Mouse (Mus musculus): Measurements from ENCODE around the gene Xirp2. TPM values are rescaled to one million over a fixed set of nuclear protein-coding genes. Genes with fewer than 3 reads are reported as not detected.
"Not testable (repeated sequence)": the region's sequence is repeated elsewhere in the genome, so short reads cannot be mapped to it uniquely, and the experiment has no call there.

The Xirp2 gene
- polyA plus RNA-seq, 1 experiment, result not detected

DNA sequence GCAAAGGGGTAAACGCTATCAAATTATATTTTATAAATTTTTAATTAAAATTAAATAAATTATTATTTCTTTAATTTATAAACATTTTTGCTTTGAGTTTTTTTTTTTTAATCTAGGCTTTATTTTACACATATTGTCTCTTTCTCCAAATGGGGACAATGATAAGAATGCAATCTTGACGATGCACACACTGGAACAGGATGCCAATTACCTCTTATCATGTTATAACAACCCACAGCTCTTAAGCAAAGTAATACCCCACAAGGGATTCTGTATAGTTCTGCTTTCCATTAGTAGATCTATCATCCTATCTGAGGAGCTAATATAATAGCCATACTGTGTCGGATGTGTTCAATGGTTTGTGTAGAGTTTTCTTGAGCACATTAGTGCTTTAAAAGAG, 15.1 kb downstream of the Xirp2 start:
- Histone ChIP-seq H3K27me3 (ENCODE audit: control insufficient read depth, insufficient read depth, low read length) (no peaks in the 10 kb centered on the region), H3K4me3 (ENCODE audit: control insufficient read depth, low read depth, low read length) (no peak overlapping the region), H3K36me3 (ENCODE audit: control insufficient read depth, insufficient read depth, low read length) (no peaks in the 10 kb centered on the region), H3K4me1 (ENCODE audit: control insufficient read depth, insufficient read depth, low read length) (no peaks in the 10 kb centered on the region), H3K27ac (ENCODE audit: control insufficient read depth, insufficient read depth, low read depth, low read length) (no peak overlapping the region)
- TF ChIP-seq CTCF (IDR thresholded peaks at IDR 0.05; ENCODE audit: control insufficient read depth, insufficient read depth, insufficient replicate concordance, low read depth, low read length) (no peak), POLR2A (IDR thresholded peaks at IDR 0.05; ENCODE audit: control insufficient read depth, low read depth, low read length) (no peak)

DNA sequence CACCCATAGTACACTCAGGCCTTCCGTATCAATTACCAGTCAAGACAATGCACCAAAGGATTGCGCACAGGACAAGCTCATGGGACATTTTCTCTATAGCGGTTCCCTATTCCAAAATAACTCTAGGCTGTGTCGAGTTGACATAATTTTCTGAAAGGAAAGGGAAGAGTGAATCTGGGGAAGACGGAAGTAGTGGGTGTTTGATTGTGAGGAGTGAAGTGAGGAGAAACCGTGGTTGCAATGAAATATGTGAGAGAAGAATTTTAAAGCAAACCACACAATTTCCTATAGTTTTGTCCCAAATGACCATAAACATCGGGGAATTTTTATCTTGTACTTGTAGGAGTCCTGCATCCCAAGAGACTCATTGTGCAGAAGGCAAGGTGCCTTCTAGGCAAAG, 21.2 kb downstream of the Xirp2 start:
- H3K27ac ChIP-seq (ENCODE audit: control insufficient read depth, insufficient read depth, low read depth, low read length), result no peak overlapping the region
- H3K4me3 ChIP-seq (ENCODE audit: control insufficient read depth, low read depth, low read length), result no peak overlapping the region
- no peaks in the 10 kb centered on the region for H3K27me3 ChIP-seq (ENCODE audit: control insufficient read depth, insufficient read depth, low read length)
- H3K4me1 ChIP-seq (ENCODE audit: control insufficient read depth, insufficient read depth, low read length), result no peaks in the 10 kb centered on the region
- H3K36me3 ChIP-seq (ENCODE audit: control insufficient read depth, insufficient read depth, low read length), result no peaks in the 10 kb centered on the region
- no peak for TF ChIP-seq POLR2A (IDR thresholded peaks at IDR 0.05; ENCODE audit: control insufficient read depth, low read depth, low read length)
- no peak for TF ChIP-seq CTCF (IDR thresholded peaks at IDR 0.05; ENCODE audit: control insufficient read depth, insufficient read depth, insufficient replicate concordance, low read depth, low read length)

- H3K36me3 ChIP-seq (ENCODE audit: control insufficient read depth, insufficient read depth, low read length); H3K4me3 ChIP-seq (ENCODE audit: control insufficient read depth, low read depth, low read length); H3K27me3 ChIP-seq (ENCODE audit: control insufficient read depth, insufficient read depth, low read length); H3K27ac ChIP-seq (ENCODE audit: control insufficient read depth, insufficient read depth, low read depth, low read length); H3K4me1 ChIP-seq (ENCODE audit: control insufficient read depth, insufficient read depth, low read length): not testable (repeated sequence)
Measured at GRCm38 (mm10) chr2:67470030-67470429, 24.2 kb downstream of the Xirp2 start.

DNA sequence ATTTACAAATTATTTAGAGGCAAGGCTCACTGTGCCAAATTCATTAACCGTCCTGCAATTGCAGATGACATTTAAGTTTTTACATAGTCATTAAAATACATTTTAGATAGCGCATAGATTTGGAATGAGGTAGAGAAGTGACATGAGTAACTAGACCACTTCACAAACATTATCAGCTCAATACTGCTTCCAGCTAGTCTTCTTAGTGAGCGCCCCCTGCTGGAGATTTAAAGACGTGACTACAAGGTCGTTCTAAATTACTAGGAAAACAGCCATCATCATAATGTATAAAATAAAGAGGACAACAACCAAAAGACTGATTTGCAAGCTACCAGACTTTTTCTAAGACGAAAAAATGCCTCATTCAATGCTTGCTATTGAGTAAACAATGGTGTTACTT, 32.0 kb downstream of the Xirp2 start:
- Histone ChIP-seq H3K4me3 (ENCODE audit: control insufficient read depth, low read depth, low read length) (no peak overlapping the region), H3K27me3 (ENCODE audit: control insufficient read depth, insufficient read depth, low read length) (no peaks in the 10 kb centered on the region), H3K4me1 (ENCODE audit: control insufficient read depth, insufficient read depth, low read length) (no peaks in the 10 kb centered on the region), H3K36me3 (ENCODE audit: control insufficient read depth, insufficient read depth, low read length) (no peaks in the 10 kb centered on the region), H3K27ac (ENCODE audit: control insufficient read depth, insufficient read depth, low read depth, low read length) (no peak overlapping the region)
- TF ChIP-seq CTCF (IDR thresholded peaks at IDR 0.05; ENCODE audit: control insufficient read depth, insufficient read depth, insufficient replicate concordance, low read depth, low read length) (no peak), POLR2A (IDR thresholded peaks at IDR 0.05; ENCODE audit: control insufficient read depth, low read depth, low read length) (no peak)

DNA sequence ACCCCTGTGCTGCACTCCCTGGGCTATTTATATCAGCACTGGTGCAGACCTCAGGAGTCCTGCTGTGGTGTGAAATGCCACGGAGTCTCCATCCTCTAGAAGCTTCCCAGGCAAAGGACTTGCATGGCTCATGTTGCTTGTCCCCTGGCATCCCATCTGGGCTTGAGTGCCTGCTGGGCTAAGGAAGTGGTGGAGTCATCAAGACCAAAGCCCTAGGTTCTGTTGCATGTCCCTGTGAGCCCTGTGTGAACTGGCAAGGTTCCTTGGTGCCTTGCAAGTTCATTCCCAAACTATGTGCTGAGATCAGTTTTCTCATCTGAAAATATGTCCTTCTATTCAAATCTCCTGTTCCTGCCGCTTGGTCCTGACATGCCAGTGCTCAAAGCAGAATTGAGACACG, 35.2 kb downstream of the Xirp2 start:
- Histone ChIP-seq H3K27me3 (ENCODE audit: control insufficient read depth, insufficient read depth, low read length) (no peaks in the 10 kb centered on the region), H3K36me3 (ENCODE audit: control insufficient read depth, insufficient read depth, low read length) (no peaks in the 10 kb centered on the region), H3K27ac (ENCODE audit: control insufficient read depth, insufficient read depth, low read depth, low read length) (no peak overlapping the region), H3K4me1 (ENCODE audit: control insufficient read depth, insufficient read depth, low read length) (no peaks in the 10 kb centered on the region), H3K4me3 (ENCODE audit: control insufficient read depth, low read depth, low read length) (no peak overlapping the region)
- no peak for TF ChIP-seq POLR2A (IDR thresholded peaks at IDR 0.05; ENCODE audit: control insufficient read depth, low read depth, low read length)
- TF ChIP-seq CTCF (IDR thresholded peaks at IDR 0.05; ENCODE audit: control insufficient read depth, insufficient read depth, insufficient replicate concordance, low read depth, low read length), result no peak

GRCm38 (mm10) chr2:67486721-67487120, 40.9 kb downstream of the Xirp2 start:
- Histone ChIP-seq H3K27ac (ENCODE audit: control insufficient read depth, insufficient read depth, low read depth, low read length) (no peak overlapping the region), H3K4me1 (ENCODE audit: control insufficient read depth, insufficient read depth, low read length) (no peaks in the 10 kb centered on the region), H3K36me3 (ENCODE audit: control insufficient read depth, insufficient read depth, low read length) (no peaks in the 10 kb centered on the region), H3K27me3 (ENCODE audit: control insufficient read depth, insufficient read depth, low read length) (no peaks in the 10 kb centered on the region), H3K4me3 (ENCODE audit: control insufficient read depth, low read depth, low read length) (no peak overlapping the region)
- TF ChIP-seq CTCF (IDR thresholded peaks at IDR 0.05; ENCODE audit: control insufficient read depth, insufficient read depth, insufficient replicate concordance, low read depth, low read length) (no peak), POLR2A (IDR thresholded peaks at IDR 0.05; ENCODE audit: control insufficient read depth, low read depth, low read length) (no peak)

- H3K27ac ChIP-seq (ENCODE audit: control insufficient read depth, insufficient read depth, low read depth, low read length), result no peak overlapping the region
- H3K36me3 ChIP-seq (ENCODE audit: control insufficient read depth, insufficient read depth, low read length), result no peaks in the 10 kb centered on the region
- H3K27me3 ChIP-seq (ENCODE audit: control insufficient read depth, insufficient read depth, low read length), result no peaks in the 10 kb centered on the region
- TF ChIP-seq POLR2A (IDR thresholded peaks at IDR 0.05; ENCODE audit: control insufficient read depth, low read depth, low read length) (no peak), CTCF (IDR thresholded peaks at IDR 0.05; ENCODE audit: control insufficient read depth, insufficient read depth, insufficient replicate concordance, low read depth, low read length) (no peak)
- H3K4me3 ChIP-seq (ENCODE audit: control insufficient read depth, low read depth, low read length), result no peak overlapping the region
- no peaks in the 10 kb centered on the region for H3K4me1 ChIP-seq (ENCODE audit: control insufficient read depth, insufficient read depth, low read length)
Measured at GRCm38 (mm10) chr2:67487162-67487561, 41.4 kb downstream of the Xirp2 start.

DNA sequence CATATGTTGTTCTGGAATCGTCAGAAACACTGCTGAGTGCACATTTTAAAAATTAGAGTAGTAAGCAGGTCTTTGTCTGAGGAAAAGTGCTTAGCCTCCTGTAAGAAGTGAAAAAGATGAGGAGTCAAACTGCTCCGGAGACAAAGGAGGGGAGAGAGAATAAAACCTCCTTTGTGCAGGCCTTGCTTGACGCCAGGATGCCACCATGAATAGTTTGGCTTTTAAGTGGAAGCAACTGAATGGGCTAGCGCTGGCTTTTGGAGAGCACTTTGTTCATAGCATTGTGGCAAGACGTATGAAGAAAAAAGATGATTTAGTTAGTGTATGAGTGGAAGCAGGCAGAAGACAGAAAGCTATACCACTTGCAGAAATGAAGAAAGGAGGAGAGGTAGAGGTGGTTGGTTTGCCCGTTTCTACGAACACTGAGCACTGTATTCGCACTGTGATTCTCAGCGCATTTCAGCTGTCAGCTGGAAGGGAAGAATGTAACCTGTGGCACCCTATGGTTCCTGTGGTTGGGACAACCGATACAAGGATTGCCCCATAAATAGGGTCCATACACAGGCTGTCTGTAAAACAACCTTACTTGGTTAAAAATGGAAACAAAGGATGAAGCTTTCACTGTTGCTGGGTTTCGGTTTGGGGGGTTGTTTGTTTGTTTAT, 42.8 kb downstream of the Xirp2 start:
- Histone ChIP-seq H3K27me3 (ENCODE audit: control insufficient read depth, insufficient read depth, low read length) (no peaks in the 10 kb centered on the region), H3K4me3 (ENCODE audit: control insufficient read depth, low read depth, low read length) (no peak overlapping the region), H3K4me1 (ENCODE audit: control insufficient read depth, insufficient read depth, low read length) (no peaks in the 10 kb centered on the region), H3K27ac (ENCODE audit: control insufficient read depth, insufficient read depth, low read depth, low read length) (no peak overlapping the region), H3K36me3 (ENCODE audit: control insufficient read depth, insufficient read depth, low read length) (no peaks in the 10 kb centered on the region)
- TF ChIP-seq CTCF (IDR thresholded peaks at IDR 0.05; ENCODE audit: control insufficient read depth, insufficient read depth, insufficient replicate concordance, low read depth, low read length) (no peak), POLR2A (IDR thresholded peaks at IDR 0.05; ENCODE audit: control insufficient read depth, low read depth, low read length) (no peak)

Data from testis, adult 2 months (tissue).